Mouse (Mus musculus): ENCODE results near the gene Creb3l4.

DNA sequence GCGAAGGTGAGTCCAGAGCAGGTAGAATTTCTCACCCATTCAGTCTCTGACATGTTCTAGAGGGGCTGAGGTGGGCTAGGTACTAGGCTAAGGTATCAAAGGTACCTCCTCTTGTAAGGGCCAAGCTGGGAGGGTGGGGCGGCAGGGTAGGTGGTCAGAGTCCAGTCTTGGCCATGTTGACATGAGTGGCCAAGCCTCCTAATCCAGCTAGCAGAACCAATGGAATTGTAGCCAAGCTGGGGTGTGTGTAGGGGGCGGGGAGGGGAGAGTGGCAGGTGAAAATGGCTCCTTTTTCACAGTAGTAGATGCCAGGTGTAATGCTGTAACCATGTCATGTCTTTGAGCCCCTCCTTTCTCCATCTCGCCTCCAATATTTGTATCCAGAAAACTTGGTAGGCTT, 15.2 kb upstream of the Creb3l4 start:
- TF ChIP-seq EP300 (IDR thresholded peaks at IDR 0.05; ENCODE audit: low read depth) (no peak), CTCF (IDR thresholded peaks at IDR 0.05; ENCODE audit: low read depth) (no peak)

All from liver, embryonic 14.5 days (tissue).